In genomic region chr1:72360809-72361208, GRCm38 (mm10) we compare ENCODE assay signal across 25 mouse cellular contexts.
"Had no signal": no experiment of that assay in that cellular context is flagged by ENCODE, and none has a peak within 500 bp of the region (broad histone marks: within the 10 kb centered on the region; RNA-seq: fewer than 3 reads in every experiment).

No protein-coding gene starts in this region.

- H3K9me3 ChIP-seq: heart, embryonic 10.5 days; heart, embryonic 12.5 days; intestine, embryonic 15.5 days; kidney, embryonic 15.5 days; limb, embryonic 13.5 days; limb, embryonic 15.5 days; liver, embryonic 12.5 days had no signal

- DNase-seq: gastrocnemius, adult 2 months; gastrocnemius, postnatal 10 days; gastrocnemius, postnatal 25 days; heart, adult 18-20 months; heart, postnatal 10 days; heart, postnatal 36 days; kidney, adult 18-20 months; kidney, adult 9 months; kidney, postnatal 14 days; kidney, postnatal 36 days; layer of hippocampus, adult 9-11 months; layer of hippocampus, postnatal 36 days; left cerebral cortex, postnatal 4 days had no signal

- H3K27me3 ChIP-seq: heart, embryonic 12.5 days; intestine, embryonic 15.5 days; kidney, embryonic 15.5 days; limb, embryonic 13.5 days; limb, embryonic 15.5 days; liver, embryonic 12.5 days had no signal

- H3K9ac ChIP-seq: heart, embryonic 12.5 days; hindbrain, embryonic 14.5 days; intestine, embryonic 15.5 days; kidney, embryonic 15.5 days; limb, embryonic 13.5 days; limb, embryonic 15.5 days; liver, embryonic 12.5 days had no signal

- H3K4me3 ChIP-seq: gastrocnemius, adult 2 months; heart, embryonic 10.5 days; heart, embryonic 12.5 days; intestine, embryonic 15.5 days; kidney, embryonic 15.5 days; limb, embryonic 13.5 days; limb, embryonic 15.5 days; liver, embryonic 12.5 days had no signal

- H3K27ac ChIP-seq: gastrocnemius, adult 2 months; heart, embryonic 10.5 days; hindbrain, embryonic 14.5 days; intestine, embryonic 15.5 days; kidney, embryonic 15.5 days; kidney, postnatal 0 days; limb, embryonic 13.5 days; limb, embryonic 15.5 days; liver, embryonic 12.5 days had no signal

- ATAC-seq: hindbrain, embryonic 16.5 days; inflammation-experienced regulatory T-cells, adult 6 months; intestine, embryonic 15.5 days; intestine, postnatal 0 days; liver, embryonic 12.5 days had no signal

- H3K4me2 ChIP-seq: heart, embryonic 12.5 days; hindbrain, embryonic 14.5 days; intestine, embryonic 15.5 days; kidney, embryonic 15.5 days; limb, embryonic 13.5 days; limb, embryonic 15.5 days; liver, embryonic 12.5 days had no signal

- H3K36me3 ChIP-seq: intestine, embryonic 15.5 days had no signal

- H3K4me1 ChIP-seq: intestine, embryonic 15.5 days; kidney, embryonic 15.5 days; limb, embryonic 13.5 days; limb, embryonic 15.5 days; liver, embryonic 12.5 days had no signal
